Mouse (Mus musculus) bone marrow, adult 2 months (tissue): Measurements from ENCODE around the gene Anxa11. TPM values are rescaled to one million over a fixed set of nuclear protein-coding genes. Genes with fewer than 3 reads are reported as not detected.

Source experiments
- H3K27ac ChIP-seq: fragments of 200-500 bp; 2 replicates; pipeline ENCODE4 v1.5.1; 2012; ENCODE audit warnings: low read depth, mild to moderate bottlenecking, control low read depth, inconsistent platforms, low read length; ENCODE audit not compliant: control insufficient read depth, poor library complexity, insufficient read depth
- H3K4me1 ChIP-seq: fragments of 200-500 bp; 2 replicates; pipeline ENCODE4 v1.6.1; 2011; ENCODE audit warnings: low read length; ENCODE audit not compliant: control insufficient read depth, insufficient read depth
- H3K4me3 ChIP-seq: fragments of 200-500 bp; replicated peaks from 2 replicates; pipeline ENCODE3; 2011; ENCODE audit warnings: mild to moderate bottlenecking, low read depth, low read length, control low read depth; ENCODE audit not compliant: control insufficient read depth
- CTCF ChIP-seq: fragments of 200-500 bp; IDR thresholded peaks from 2 replicates; pipeline ENCODE4 v1.5.1; 2011; ENCODE audit warnings: low read length, control low read depth; ENCODE audit not compliant: control insufficient read depth, insufficient read depth
- POLR2A ChIP-seq: fragments of 200-500 bp; IDR thresholded peaks from 2 replicates; pipeline ENCODE4 v1.6.1; 2011; ENCODE audit warnings: low read depth, mild to moderate bottlenecking, control low read depth, low read length, borderline replicate concordance; ENCODE audit not compliant: control insufficient read depth
- WGBS: fragments of 180-500 bp; shearing (Covaris S2); methylation state at CpG from one replicate; pipeline ENCODE4 v1.1.7; 2018; 5-methylcytosine and 5-hydroxymethylcytosine counted together
- polyA plus RNA-seq: library from polyadenylated mRNA; stranded (reverse); fragments of >200 nt; gene quantifications from 2 replicates; pipeline ENCODE4 v1.2.4, GENCODE M21; 2011; ENCODE audit warnings: low replicate concordance; ENCODE audit not compliant: missing spikeins, insufficient read depth, insufficient read length

Anxa11 gene
- polyA plus RNA-seq, 1 experiment, result 43.0 TPM

DNA sequence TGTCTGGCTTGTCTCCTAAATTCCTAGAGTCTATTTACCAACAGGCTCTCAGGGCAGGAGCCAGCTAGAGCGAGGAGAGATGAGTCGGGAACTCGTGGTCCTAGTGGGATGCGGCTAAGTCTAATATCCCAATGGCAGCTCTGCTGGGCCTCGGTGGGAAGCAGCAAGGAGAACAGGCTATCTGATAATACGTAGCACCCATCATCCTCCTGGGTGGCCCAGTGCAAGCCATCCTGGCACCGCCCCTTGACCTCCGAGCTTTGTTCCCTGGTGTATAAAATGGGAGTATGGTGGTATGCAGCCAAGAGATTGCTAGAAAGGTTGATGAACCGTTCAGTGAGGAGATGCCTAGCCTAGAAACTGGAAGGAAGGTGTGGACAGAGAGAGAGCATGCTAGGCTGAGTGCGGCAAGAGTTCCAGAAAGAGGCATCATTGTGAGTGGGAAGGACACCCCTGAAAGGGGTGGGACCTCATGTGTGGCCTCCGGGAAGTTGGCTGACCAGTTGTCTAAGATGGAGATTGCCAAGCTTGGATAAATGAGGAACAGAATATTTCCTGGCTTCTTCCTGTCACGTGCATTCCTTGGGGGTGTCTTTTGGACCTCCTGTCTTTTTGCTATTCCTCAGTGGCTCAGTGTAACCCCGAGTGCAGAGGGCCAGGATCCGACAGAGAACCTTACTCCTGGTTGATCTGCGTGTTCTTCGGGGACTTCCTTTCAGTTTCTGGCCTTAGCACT lies 11.9 kb downstream of the Anxa11 start:
- Histone ChIP-seq H3K4me3 (no peak overlapping the region), H3K4me1 (peaks cover 20% of the 10 kb centered on the region), H3K27ac (peak overlapping the region; percentile 76)
- TF ChIP-seq CTCF (no peak), POLR2A (no peak)
- 67% methylated on average over 16 of the region's 16 CpGs for WGBS

DNA sequence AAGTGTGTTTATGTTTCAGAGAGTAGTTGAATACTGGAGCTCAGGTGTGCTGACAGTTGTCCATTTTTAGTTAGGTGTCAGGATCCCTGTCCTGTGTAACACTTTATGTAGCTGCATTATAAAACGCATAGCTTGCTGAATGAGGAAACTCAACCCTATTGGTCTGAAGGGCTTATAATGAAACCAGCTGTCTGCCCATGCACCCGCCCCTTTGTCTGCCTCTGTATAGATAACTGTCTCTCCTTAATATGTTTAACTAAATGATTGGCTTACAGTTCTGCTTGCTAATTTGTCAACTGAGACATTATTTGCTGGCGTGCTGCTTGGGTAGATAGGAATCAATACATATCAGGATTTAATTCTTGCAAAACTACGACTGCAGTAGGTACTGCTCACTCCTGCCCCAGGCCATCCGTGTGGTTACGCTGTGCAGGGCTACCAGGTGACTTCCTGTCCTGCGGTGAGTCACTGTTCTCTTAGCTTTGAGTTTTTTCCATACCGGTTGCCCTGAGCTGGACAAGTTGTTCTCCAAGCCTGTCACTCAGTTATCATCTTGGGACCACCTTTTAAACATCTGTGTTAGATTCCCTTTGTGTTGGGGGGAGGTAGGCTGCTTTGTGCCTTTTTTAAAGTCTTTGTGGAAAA lies 13.4 kb downstream of the Anxa11 start:
- no peak for TF ChIP-seq CTCF
- no peak for TF ChIP-seq POLR2A
- peak overlapping the region; percentile 89 for H3K27ac ChIP-seq
- WGBS, result 13% methylated on average over 8 of the region's 8 CpGs
- H3K4me3 ChIP-seq, result peak overlapping the region; percentile 30
- peaks cover 21% of the 10 kb centered on the region for H3K4me1 ChIP-seq

DNA sequence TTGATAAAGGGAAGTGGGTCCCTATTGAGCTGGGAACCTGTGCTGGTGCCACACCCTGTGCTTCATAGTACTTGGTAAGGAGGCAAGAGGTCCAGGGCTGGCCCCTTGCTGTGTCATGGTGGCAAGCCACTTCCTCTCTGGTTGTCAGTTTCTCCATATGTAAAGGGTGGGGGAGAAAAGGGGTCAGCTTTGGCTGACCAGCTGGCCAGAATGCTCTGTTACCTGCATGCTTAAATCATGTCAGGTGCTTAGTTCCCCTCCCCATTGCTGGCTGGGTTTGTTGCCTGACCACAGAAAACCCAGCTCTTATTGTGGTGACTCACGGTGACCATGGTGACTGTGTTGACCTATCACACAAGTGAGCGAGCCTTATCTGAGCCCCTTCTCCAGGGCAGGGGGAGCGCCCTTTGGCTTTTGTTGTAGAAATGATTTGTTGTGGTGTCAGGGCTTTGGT lies 15.2 kb downstream of the Anxa11 start:
- peak overlapping the region; percentile 86 for H3K27ac ChIP-seq
- H3K4me3 ChIP-seq, result no peak overlapping the region
- TF ChIP-seq POLR2A, result no peak
- TF ChIP-seq CTCF, result no peak
- H3K4me1 ChIP-seq, result peaks cover 21% of the 10 kb centered on the region
- WGBS, result 16% methylated on average over 3 of the region's 3 CpGs

DNA sequence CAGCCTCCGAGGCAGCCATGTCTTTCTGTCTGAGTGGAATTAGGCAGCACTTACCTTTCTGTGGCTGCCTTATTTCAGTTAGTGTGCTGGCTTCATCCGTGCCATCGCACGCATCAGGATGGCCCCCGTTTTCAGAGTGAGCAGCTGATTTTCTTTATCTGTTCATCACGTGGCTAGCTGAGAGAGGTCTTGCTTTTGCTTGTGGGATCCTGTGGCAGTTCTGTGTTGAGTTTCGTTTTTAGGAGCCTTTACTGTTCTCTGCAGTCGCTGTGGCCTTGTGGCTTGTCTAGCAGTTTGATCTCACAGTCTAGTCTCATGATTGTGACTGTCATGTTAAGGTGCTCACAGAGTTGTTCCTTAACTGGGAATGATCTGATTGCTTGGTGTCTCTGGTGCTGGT lies 16.0 kb downstream of the Anxa11 start:
- TF ChIP-seq CTCF (no peak), POLR2A (no peak)
- Histone ChIP-seq H3K27ac (peak overlapping the region; percentile 86), H3K4me3 (peak overlapping the region; percentile 7), H3K4me1 (peaks cover 20% of the 10 kb centered on the region)
- 26% methylated on average over 8 of the region's 8 CpGs for WGBS

DNA sequence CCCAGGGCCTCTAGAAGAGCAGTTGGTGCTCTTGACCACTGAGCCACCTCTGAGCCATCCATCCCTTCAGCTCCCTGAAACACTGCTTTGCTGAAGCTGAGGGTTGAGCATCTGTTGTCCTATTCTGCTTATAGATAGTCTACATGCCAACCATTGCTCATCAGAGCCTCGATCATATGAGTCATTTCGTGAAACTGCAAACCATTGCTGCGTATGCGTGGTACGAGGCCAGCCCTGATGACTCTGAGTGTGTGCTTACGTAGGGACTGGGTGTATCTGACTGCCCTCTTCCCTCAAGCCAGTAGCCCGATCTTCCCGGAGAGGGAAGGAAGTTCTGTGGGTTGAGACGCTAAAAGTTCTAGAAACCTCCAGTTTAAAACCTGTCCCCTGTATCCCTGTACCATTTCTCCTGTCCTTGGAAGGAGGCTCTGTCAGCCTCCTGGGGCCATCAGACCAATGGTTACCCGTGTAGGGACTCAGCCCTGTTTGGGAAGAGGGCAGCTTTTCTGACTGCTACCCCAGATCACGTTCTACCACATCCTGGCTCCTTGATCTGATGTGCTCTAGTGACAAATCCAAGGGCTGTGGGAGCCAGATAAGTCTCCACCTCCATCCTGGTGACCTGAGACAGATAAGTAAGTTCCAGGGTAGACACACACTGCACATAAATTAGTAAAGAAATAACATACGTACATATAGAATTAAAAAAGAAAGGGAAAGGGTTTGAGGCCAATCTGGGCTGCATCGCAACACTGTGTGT lies 20.0 kb downstream of the Anxa11 start:
- H3K4me1 ChIP-seq, result peaks cover 9% of the 10 kb centered on the region

DNA sequence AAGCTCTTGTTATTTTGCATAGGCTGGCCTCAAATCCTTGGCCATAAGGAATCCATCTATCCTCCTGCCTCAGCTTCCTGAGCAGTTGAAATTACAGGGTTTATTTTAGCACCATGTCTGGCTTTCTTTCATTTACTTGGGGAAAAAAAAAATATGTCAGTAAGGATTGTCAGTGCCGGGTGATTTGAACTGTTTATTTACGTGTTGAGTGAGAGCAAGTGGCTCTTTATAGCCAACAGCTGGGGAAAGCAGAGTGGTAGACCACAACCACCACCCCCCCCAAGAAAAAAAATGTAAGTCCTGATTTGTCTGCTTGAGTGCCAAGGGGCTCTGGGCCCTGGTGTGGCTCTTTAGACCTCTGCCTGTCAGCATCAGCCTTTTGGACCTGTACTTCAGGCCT lies 21.8 kb downstream of the Anxa11 start:
- TF ChIP-seq CTCF (no peak), POLR2A (no peak)

More for the DNA sequence above, 20.0 kb downstream of the Anxa11 start:
- WGBS, result 26% methylated on average over 13 of the region's 13 CpGs
- TF ChIP-seq POLR2A (no peak), CTCF (no peak)
- H3K27ac ChIP-seq, result peak overlapping the region; percentile 77
- no peak overlapping the region for H3K4me3 ChIP-seq

DNA sequence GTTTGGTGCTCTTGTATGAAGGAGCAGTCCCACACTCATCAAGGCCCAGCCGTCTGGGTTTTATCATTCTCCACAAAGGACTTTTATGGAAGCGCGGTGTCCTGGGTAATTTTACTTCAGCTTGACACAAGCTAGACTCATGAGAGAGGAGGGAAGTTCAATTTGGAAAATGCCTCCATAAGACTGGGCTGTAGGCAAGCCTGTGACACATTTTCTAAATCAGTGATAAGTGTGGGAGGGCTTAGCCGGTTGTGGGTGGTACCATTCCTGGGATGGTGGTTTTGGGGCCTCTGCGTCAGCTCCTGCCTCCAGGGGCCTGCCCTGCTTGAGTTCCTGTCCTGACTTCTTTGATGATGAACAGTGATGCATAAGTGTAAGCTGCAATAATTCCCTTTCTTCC lies 23.3 kb downstream of the Anxa11 start:
- H3K4me3 ChIP-seq, result no peak overlapping the region
- TF ChIP-seq CTCF (no peak), POLR2A (no peak)
- H3K4me1 ChIP-seq, result peaks cover 5% of the 10 kb centered on the region
- H3K27ac ChIP-seq, result no peak overlapping the region
- 81% methylated on average over 5 of the region's 5 CpGs for WGBS

More for the DNA sequence above, 21.8 kb downstream of the Anxa11 start:
- no peak overlapping the region; the same call in 1 of the 2 replicates for H3K27ac ChIP-seq
- peaks cover 7% of the 10 kb centered on the region for H3K4me1 ChIP-seq
- 77% methylated on average over 2 of the region's 2 CpGs for WGBS
- no peak overlapping the region for H3K4me3 ChIP-seq

DNA sequence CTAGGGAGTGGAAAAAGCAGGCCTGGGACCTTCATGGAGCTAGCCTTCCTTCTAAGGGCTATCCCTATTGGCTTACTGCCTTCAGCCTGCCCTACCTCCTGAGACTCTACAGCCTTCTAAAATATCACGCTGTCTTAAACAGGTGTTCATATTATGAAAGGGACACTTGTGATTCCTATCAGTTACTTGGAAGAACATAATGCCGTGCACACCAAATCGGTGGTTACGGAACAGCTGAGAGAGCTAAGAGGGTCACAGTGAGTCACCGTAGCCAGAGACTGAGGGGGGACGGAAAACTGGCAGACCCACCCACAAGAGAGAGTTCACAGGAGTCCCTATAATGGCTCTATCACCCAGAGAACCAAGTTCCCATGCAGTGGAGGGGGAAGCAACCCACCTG lies 24.4 kb downstream of the Anxa11 start:
- Histone ChIP-seq H3K27ac (no peak overlapping the region), H3K4me3 (no peak overlapping the region), H3K4me1 (peaks cover 5% of the 10 kb centered on the region)
- 88% methylated on average over 6 of the region's 6 CpGs for WGBS
- TF ChIP-seq POLR2A (no peak), CTCF (no peak)

DNA sequence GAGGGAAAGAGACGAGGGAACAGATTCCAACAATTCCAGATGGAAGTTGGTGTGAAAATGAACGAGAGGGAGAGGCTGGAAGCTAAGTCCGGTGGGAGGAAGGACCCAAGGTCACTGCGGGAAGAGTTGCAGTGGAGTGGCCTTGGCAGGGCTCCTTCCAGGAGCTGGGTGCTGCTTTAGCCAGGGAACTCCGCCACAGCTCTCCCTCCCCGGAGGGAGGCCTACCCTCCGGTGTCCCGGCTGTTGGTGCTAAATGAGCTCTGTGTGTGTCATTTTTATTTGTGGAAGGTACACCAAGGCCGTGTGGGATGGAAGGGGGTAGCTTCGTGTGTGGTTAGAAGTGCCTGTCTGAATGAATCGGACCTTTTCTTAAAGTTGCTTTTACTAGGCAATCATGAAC lies 24.9 kb downstream of the Anxa11 start:
- Histone ChIP-seq H3K4me1 (peaks cover 2% of the 10 kb centered on the region), H3K27ac (no peak overlapping the region), H3K4me3 (no peak overlapping the region)
- no peak for TF ChIP-seq POLR2A
- no peak for TF ChIP-seq CTCF
- 88% methylated on average over 11 of the region's 11 CpGs for WGBS
